Mouse (Mus musculus) lung, adult 2 months (tissue): Measurements from ENCODE around the gene Mrpl34. TPM values are rescaled to one million over a fixed set of nuclear protein-coding genes. Genes with fewer than 3 reads are reported as not detected.
A peak's percentile ranks its signal among the peaks of the same experiment; 100 is the strongest.

ENCODE experiments used
- DNase-seq: peaks from one replicate; pipeline ENCODE4 v3.0.0; 2022
- H3K4me1 ChIP-seq: fragments of 200-500 bp; 2 replicates; pipeline ENCODE4 v1.6.1; 2011; ENCODE audit warnings: low read length; ENCODE audit not compliant: control insufficient read depth, insufficient read depth
- H3K4me3 ChIP-seq: fragments of 200-500 bp; replicated peaks from 2 replicates; pipeline ENCODE3; 2011; ENCODE audit warnings: low read depth, mild to moderate bottlenecking, control low read depth, low read length; ENCODE audit errors: extremely low read depth
- CTCF ChIP-seq: fragments of 200-500 bp; IDR thresholded peaks from 2 replicates; pipeline ENCODE4 v1.5.1; 2011; ENCODE audit warnings: mild to moderate bottlenecking, low read length, control low read depth; ENCODE audit not compliant: insufficient read depth
- POLR2A ChIP-seq: fragments of 200-500 bp; IDR thresholded peaks from 2 replicates; pipeline ENCODE4 v1.6.1; 2011; ENCODE audit warnings: low read depth, mild to moderate bottlenecking, control low read depth, low read length, borderline replicate concordance; ENCODE audit errors: extremely low read depth
- WGBS: fragments of 180-500 bp; shearing (Covaris S2); methylation state at CpG from one replicate; pipeline ENCODE4 v1.1.7; 2018; 5-methylcytosine and 5-hydroxymethylcytosine counted together
- polyA plus RNA-seq: library from polyadenylated mRNA; depleted of rRNA; stranded (reverse); fragments of >200 nt; gene quantifications from 2 replicates; pipeline ENCODE4 v1.2.3, GENCODE M21; 2012

The Mrpl34 gene
- polyA plus RNA-seq, 1 experiment: 59.4 TPM

DNA sequence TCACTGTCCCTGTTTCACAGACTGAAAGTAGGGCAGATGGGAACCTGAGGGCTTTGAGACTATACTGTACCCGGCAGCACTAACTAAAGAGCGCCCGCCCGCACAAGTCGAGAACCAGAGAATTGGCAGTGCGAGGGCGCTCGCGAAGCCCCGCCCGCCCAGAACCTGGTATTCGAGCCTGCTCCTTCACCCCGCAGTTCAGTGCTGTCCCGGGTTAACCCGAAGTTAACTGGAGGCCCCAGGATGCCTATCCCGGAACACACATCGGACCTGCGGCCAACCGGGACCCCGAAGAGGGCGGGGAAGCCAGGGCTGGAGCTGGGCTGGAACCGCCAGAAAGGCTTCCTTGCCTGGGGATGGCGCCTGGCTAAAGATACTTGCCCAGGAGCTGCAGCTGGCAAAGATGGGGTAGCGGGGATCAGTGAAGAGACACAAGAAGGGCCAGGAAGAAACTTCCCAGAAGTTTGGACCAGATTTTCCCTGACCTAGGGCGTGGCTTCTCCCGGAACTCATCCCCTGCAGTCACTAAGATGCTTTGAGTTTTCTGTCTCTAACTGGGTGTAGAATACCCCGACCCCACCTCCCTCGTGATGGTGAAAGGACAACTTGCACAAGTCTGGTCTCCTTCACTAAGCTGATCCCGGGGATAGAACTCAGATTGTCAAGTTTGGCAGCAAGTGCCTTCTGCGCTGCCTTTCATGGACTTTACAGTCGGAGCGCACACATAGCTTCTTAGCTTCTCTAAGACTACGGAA is 23.1 kb downstream of the Mrpl34 start, which contains the start of gene Gtpbp3:
Gtpbp3 (plus strand) TSS at position 413 of the 755 bp plus-strand sequence.
- peaks cover 19% of the 10 kb centered on the region for H3K4me1 ChIP-seq
- TF ChIP-seq POLR2A (peak; percentile 50; the same call in 1 of the 2 replicates), CTCF (no peak)
- DNase-seq: peak; percentile 82
- peak within 1 kb of the TSS; percentile 79 for H3K4me3 ChIP-seq
- under 1% methylated on average over 33 of the region's 33 CpGs for WGBS

DNA sequence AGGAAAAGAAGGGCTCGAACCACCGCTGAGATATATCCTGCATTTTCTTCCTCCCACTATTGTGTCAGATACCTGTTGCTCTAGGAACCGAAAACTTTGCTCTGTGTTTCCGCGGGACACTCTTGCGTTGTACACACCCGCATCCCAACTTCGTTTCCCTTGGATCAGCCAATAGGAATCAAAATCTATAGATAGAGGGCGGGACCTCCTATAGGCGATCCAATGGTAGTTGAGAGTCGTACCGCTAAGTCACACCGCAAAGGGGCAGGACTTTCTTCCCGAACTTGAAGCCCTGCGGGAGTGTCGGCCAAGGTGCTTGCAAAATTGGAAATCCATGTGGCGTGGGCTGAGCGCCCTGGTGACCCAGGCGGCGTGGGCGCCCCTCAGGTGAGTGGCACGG is 23.7 kb downstream of the Mrpl34 start:
- no peak for TF ChIP-seq CTCF
- peak; percentile 65; the same call in 1 of the 2 replicates for TF ChIP-seq POLR2A
- under 1% methylated on average over 22 of the region's 22 CpGs for WGBS
- DNase-seq: peak; percentile 81
- peaks cover 19% of the 10 kb centered on the region for H3K4me1 ChIP-seq
- H3K4me3 ChIP-seq: peak overlapping the region; percentile 79

DNA sequence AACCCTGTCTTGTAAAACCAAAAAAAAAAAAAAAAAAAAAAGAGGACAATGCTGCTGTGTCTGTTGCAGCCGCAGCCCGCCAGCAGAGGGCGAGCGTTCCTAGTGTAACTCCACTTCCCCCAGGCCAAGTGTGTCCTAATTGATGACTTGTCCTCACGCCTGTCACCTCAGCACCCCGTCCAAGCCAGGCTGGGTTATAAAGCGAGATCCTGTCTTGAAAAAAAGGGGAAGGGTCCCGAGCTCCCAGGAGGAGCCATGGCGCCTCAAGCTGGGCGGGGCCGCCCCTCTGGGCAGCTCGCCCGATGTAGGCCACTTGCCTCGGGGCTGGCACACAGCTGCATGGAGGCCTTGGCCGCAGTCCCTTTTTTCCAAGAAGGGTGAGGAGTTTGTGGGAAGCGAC is 30.3 kb downstream of the Mrpl34 start:
- Histone ChIP-seq H3K4me3 (no peak overlapping the region), H3K4me1 (peaks cover 31% of the 10 kb centered on the region)
- 6% methylated on average over 16 of the region's 16 CpGs for WGBS
- peak; percentile 86 for DNase-seq
- TF ChIP-seq POLR2A (no peak), CTCF (peak; percentile 73)

DNA sequence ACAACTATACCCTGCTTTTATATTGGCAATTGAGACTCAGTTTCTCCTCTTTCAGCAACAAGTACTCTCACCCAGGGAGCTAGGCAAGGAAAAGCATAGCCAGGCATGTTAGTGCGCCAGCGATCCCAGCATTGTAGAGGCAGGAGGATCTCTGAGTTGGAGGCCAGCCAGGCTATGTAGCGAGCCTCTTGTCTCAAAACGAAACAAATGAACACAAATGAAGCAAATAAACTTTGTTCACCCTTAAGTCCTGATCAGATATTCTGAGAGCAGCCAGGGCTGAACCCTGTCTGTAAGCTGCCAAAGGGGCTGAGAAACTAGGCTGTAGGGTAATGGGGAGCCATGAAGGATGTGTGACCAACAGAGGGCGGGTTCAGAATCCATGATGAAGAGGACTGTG is 31.1 kb downstream of the Mrpl34 start:
- no peak for DNase-seq
- TF ChIP-seq POLR2A (no peak), CTCF (no peak)
- 50% methylated on average over 5 of the region's 5 CpGs for WGBS
- Histone ChIP-seq H3K4me1 (peaks cover 31% of the 10 kb centered on the region), H3K4me3 (no peak overlapping the region)

DNA sequence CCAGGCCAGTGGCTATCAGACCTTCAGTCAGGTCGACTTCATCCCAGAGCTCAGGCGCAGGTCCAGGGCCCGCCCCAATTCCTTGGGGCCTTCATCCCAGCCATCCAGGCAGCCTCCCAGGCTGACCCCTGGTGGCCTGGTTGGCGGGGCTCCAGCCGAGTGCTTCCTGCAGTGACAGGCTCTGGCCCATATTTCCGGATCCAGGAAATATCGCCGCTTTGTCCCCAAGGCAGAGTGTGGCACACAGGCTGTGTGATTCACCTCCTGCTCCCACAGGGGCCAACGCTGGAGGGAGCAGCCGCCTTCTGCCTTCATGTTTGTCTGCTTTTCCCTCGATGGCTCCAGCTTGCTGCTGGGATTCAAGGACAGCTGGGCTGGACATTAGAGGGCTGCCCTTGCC is 31.7 kb downstream of the Mrpl34 start:
- no peak for TF ChIP-seq POLR2A
- TF ChIP-seq CTCF: 0 out of 2 replicates have a peak, but pooled peaks have one; percentile 33
- DNase-seq: peak; percentile 78
- WGBS: 31% methylated on average over 11 of the region's 11 CpGs
- Histone ChIP-seq H3K4me1 (peaks cover 31% of the 10 kb centered on the region), H3K4me3 (no peak overlapping the region)

DNA sequence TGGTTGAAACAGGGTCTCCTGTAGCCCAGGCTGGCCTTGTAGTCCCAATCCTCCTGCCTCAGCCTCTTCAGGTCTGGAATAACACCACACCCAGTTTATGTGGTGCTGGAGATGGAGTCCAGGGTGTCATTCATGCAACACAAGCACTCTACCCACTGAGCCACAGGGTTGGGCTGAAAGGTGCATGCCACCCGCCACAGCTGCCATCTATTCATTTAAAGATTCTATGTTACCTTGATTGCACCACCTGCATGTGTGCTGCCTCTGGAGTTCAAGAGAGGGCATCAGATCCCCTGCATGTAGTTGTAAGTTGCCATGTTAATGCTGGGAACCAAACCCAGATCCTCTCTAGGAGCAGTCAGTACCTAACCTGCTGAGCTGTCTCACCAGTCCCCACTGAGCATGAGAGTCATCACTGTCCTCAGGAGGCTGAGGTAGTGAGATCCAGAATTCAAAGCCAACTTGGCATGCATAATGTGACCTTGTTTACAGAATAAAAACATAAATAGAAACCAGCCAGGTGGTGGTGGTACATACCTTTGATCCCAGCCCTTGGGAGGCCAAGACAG is 32.4 kb downstream of the Mrpl34 start:
- TF ChIP-seq CTCF (no peak), POLR2A (no peak)
- Histone ChIP-seq H3K4me1 (peaks cover 31% of the 10 kb centered on the region), H3K4me3 (no peak overlapping the region)
- no peak for DNase-seq
- WGBS: 95% methylated on average over 1 of the region's 1 CpGs

DNA sequence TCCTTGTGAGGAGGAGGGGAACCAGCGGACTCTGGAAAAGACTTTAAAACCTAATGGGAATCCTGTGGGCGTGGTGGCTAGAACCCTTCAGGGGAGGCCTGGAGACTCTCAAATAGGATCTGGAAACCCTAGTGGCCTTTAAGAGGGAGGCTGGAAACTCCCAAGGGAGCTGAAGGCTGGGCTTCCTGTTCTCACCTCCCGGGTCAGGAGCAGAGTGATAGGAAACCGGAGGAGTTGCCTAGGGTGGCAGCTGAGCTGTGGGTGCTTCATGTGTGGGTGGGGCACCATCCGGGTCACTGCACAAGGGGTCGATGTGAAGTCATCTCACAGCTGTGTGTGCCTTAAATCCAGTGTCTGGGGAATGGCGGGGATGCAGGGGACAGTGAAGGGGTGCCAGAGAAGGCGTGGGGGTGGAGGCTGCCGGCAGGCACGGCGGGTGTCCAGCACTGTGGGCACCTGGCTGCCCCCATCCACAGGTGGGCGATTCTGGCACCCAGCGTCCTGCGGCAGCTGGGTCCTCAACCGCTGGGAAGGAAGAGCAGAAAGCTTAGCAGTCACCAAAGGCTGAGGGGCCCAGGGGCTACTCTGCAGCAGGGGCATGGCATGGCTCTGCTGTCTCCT is 33.2 kb downstream of the Mrpl34 start:
- no peak for DNase-seq
- Histone ChIP-seq H3K4me3 (no peak overlapping the region), H3K4me1 (peaks cover 31% of the 10 kb centered on the region)
- WGBS: 31% methylated on average over 15 of the region's 15 CpGs
- TF ChIP-seq CTCF: no peak
- no peak for TF ChIP-seq POLR2A

DNA sequence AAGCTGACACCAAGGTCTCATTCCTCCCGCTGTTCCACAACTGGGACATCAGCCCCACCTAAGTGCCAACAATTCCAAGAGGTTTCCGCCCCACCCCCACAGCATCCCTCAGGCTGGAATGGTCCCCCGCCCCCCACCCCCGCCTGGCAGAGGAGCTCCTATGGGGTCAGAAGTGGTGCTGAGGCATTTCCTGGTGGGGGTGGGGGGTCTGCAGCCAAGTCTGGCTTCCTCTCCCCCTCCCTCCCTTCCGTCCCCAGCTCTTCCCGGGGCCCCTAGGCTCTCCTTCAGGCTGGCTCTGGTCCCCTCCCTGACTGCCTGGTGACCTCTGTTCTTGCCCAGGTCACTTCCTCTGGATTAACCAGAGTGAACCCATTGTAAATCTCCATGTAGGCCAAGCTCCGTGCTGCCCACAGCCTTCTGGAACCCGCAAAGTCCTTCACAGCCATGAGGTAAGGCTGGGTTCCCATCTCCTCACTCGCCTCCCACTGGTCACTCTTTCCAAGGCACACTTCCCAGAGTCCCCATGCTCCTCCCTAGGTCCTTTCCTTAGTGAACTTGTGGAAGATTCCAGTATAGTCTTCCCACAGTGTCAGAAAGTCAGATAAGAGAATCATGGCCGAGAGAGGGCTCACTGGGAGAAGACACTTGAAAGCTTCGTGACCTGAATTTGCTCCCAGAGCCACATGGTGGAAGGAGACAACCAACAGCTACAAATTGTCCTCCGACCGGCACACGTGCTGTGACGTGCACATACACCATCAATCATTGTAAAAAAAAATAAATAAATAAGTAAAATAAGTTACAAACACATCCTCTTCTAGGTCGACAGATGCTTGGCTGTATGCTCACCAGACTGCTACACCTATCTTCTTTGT is 34.3 kb downstream of the Mrpl34 start:
- TF ChIP-seq CTCF: no peak
- TF ChIP-seq POLR2A: no peak
- Histone ChIP-seq H3K4me3 (no peak overlapping the region), H3K4me1 (peaks cover 31% of the 10 kb centered on the region)
- 25% methylated on average over 16 of the region's 16 CpGs for WGBS
- DNase-seq: no peak

DNA sequence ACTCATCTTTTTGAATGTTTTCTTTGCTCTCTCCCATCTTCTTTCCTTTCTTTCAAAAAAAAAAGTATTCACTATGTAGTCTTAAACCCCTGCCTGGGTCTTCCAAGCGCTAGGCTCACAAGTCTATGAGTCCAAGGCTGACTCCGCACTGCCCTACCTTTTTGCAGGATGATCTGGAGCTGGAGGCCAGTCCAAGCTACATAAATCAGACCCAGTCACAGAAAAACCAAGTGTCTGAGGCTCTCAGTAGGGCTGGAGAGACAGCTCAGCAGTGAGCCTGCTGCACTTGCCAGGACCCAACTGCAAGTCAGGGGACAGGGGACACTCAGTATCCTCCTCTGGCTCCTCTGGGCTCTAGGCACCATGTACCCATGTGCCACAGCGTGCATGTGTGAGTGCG is 39.6 kb downstream of the Mrpl34 start:
- H3K4me1 ChIP-seq: peaks cover 7% of the 10 kb centered on the region
- DNase-seq: no peak
- TF ChIP-seq CTCF (no peak), POLR2A (0 out of 2 replicates have a peak, but pooled peaks have one; percentile 11)
- WGBS: 91% methylated on average over 4 of the region's 4 CpGs
- H3K4me3 ChIP-seq: no peak overlapping the region
